Mouse (Mus musculus) ES-Bruce4 (cell line): ENCODE data around the gene Mmab.

Experiments used
- CTCF ChIP-seq: IDR thresholded peaks from one replicate; pipeline ENCODE4 v1.8.1; 2011; ENCODE audit warnings: low read depth, low read length
- POLR2A ChIP-seq: IDR thresholded peaks from one replicate; pipeline ENCODE4 v1.8.1; 2011; ENCODE audit warnings: low read length; ENCODE audit not compliant: insufficient read depth

DNA sequence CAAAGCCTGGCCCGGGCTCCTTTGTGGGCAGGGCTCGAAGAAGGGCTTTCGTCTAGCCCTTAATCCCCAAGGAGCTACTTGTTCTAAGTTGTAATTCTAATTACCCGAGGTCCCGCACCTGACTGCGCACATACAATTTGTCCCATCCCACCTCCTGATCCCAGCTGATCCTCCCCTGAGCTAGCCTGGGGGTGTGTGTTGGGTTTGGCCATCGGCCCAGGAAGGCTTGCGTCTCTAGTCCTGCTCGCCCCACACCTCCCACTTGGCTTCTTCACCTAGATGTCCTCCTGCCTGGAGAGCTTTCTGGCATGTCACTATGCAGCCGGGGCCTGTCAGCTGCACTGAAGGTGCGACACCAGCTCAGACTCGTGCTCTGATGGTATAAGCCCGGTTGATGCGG lies 8.3 kb downstream of the Mmab start:
- TF ChIP-seq CTCF = no peak
- TF ChIP-seq POLR2A = no peak
